Mouse (Mus musculus): Measurements from ENCODE around the gene 1700025G04Rik. TPM values are rescaled to one million over a fixed set of nuclear protein-coding genes. Genes with fewer than 3 reads are reported as not detected.

1700025G04Rik gene
- polyA plus RNA-seq (2012; rRNA removed) = 2.1 TPM in 2 replicates

GRCm38 (mm10) chr1:152090018-152090553 lies at the start of gene 1700025G04Rik:
1700025G04Rik (minus strand) TSS chr1:152090125.

Data from liver, embryonic 18 days (tissue).